ENCODE assay signal across 9 mouse cellular contexts in genomic region chr11:94329270-94329891, GRCm38 (mm10). TPM values are rescaled to one million over a fixed set of nuclear protein-coding genes. Genes with fewer than 3 reads are reported as not detected.
DNase-seq lines count a peak whose midpoint lies in the region; ATAC-seq and TF ChIP-seq lines count a peak whose summit lies in the region.
"Had no signal": no experiment of that assay in that cellular context is flagged by ENCODE, and none has a peak within 500 bp of the region (broad histone marks: within the 10 kb centered on the region; RNA-seq: fewer than 3 reads in every experiment).

No protein-coding gene starts in this region.

- 31% methylated on average over 4 of the region's 4 CpGs for WGBS in forebrain, embryonic 15.5 days
- 35% methylated on average over 4 of the region's 4 CpGs for WGBS in hindbrain, postnatal 0 days
- 47% methylated on average over 4 of the region's 4 CpGs for WGBS in stomach, embryonic 16.5 days

- no peak overlapping the region for H3K9ac ChIP-seq in forebrain, embryonic 15.5 days (replicated peaks)
- H3K9ac ChIP-seq in hindbrain, postnatal 0 days (replicated peaks; ENCODE audit: low read length) = no peak overlapping the region
- no peak overlapping the region for H3K9ac ChIP-seq in stomach, embryonic 16.5 days (ENCODE audit: low read length)

- no peak for ATAC-seq in forebrain, embryonic 15.5 days (replicated peaks)
- ATAC-seq in hindbrain, postnatal 0 days = no peak
- ATAC-seq in stomach, embryonic 16.5 days (ENCODE audit: insufficient read depth, low FRiP score) = no peak

- no peaks in the 10 kb centered on the region for H3K9me3 ChIP-seq in forebrain, embryonic 15.5 days
- H3K9me3 ChIP-seq in hindbrain, postnatal 0 days (ENCODE audit: low read length) = no peaks in the 10 kb centered on the region
- H3K9me3 ChIP-seq in stomach, embryonic 16.5 days (replicated peaks; ENCODE audit: control insufficient read depth, low read length) = no peaks in the 10 kb centered on the region

- peak; percentile 61 for DNase-seq in adrenal gland, adult 2 months
- no peak for DNase-seq in adrenal gland, adult 8-10 months
- DNase-seq in brain, embryonic 14.5 days (ENCODE audit: low read depth) = peak; percentile 91
- peak; percentile 85 for DNase-seq in hindbrain, postnatal 0 days (ENCODE audit: low spot score)
- DNase-seq in left cerebral cortex, adult 8-10 months (ENCODE audit: low spot score in 2 of 2) = peak; percentile 41 to 63
- peak; percentile 55 for DNase-seq in mesoderm, embryonic 11.5 days (ENCODE audit: low read depth, low spot score)

- peak overlapping the region; percentile 99 for H3K27ac ChIP-seq in forebrain, embryonic 15.5 days (replicated peaks)
- H3K27ac ChIP-seq in hindbrain, postnatal 0 days = no peak overlapping the region
- H3K27ac ChIP-seq in stomach, embryonic 16.5 days (ENCODE audit: low read length) = no peak overlapping the region

- TF ChIP-seq POLR2A in brain, embryonic 14.5 days (IDR thresholded peaks at IDR 0.05; ENCODE audit: borderline replicate concordance, extremely low read depth, insufficient read depth, insufficient read length, poor library complexity, severe bottlenecking) = no peak

- H3K27me3 ChIP-seq in forebrain, embryonic 15.5 days = no peaks in the 10 kb centered on the region
- no peaks in the 10 kb centered on the region for H3K27me3 ChIP-seq in hindbrain, postnatal 0 days (ENCODE audit: insufficient read depth, low read length)
- H3K27me3 ChIP-seq in stomach, embryonic 16.5 days (ENCODE audit: control insufficient read depth, insufficient read depth, low read length) = no peaks in the 10 kb centered on the region

- peak overlapping the region; percentile 60; the same call in 1 of the 2 replicates for H3K4me3 ChIP-seq in forebrain, embryonic 15.5 days
- no peak overlapping the region for H3K4me3 ChIP-seq in hindbrain, postnatal 0 days (ENCODE audit: low read length)
- no peak overlapping the region; the same call in 1 of the 2 replicates for H3K4me3 ChIP-seq in stomach, embryonic 16.5 days (replicated peaks; ENCODE audit: low read length)

- H3K4me1 ChIP-seq in forebrain, embryonic 15.5 days = peaks cover 45% of the 10 kb centered on the region
- peaks cover 15% of the 10 kb centered on the region; the same call in 1 of the 2 replicates for H3K4me1 ChIP-seq in hindbrain, postnatal 0 days (ENCODE audit: insufficient read depth, low read length)
- H3K4me1 ChIP-seq in stomach, embryonic 16.5 days (ENCODE audit: control insufficient read depth, insufficient read depth, low read length) = peaks cover 33% of the 10 kb centered on the region

- peaks cover 2% of the 10 kb centered on the region; the same call in 1 of the 2 replicates for H3K36me3 ChIP-seq in forebrain, embryonic 15.5 days
- peaks cover 2% of the 10 kb centered on the region; the same call in 1 of the 2 replicates for H3K36me3 ChIP-seq in hindbrain, postnatal 0 days (ENCODE audit: insufficient read depth, low read length)
- 0 out of 2 replicates have a peak, but pooled peaks cover 2% of the 10 kb centered on the region for H3K36me3 ChIP-seq in stomach, embryonic 16.5 days (ENCODE audit: control insufficient read depth, insufficient read depth, low read length)

- 0 out of 2 replicates have a peak overlapping the region, but pooled peaks have one; percentile 91 for H3K4me2 ChIP-seq in forebrain, embryonic 15.5 days (replicated peaks)
- H3K4me2 ChIP-seq in hindbrain, postnatal 0 days (ENCODE audit: low read depth, low read length) = peak overlapping the region; percentile 80
- peak overlapping the region; percentile 72 for H3K4me2 ChIP-seq in stomach, embryonic 16.5 days (ENCODE audit: low read depth, low read length)

- TF ChIP-seq CTCF in brain, embryonic 14.5 days (IDR thresholded peaks at IDR 0.05; ENCODE audit: borderline replicate concordance, extremely low read depth, insufficient read depth, insufficient read length) = peak; percentile 64; the same call in 1 of the 2 replicates
- TF ChIP-seq CTCF in hindbrain, postnatal 0 days (IDR thresholded peaks at IDR 0.05; ENCODE audit: low read depth) = peak; percentile 70

RNA-seq across cellular contexts. Expression of gene Ankrd40, which starts 1.6 kb away (rescaled TPM):
- 100 to 1,000 TPM; 163 to 189 TPM for total RNA-seq in adrenal gland, adult 2 months (2021)
- polyA plus RNA-seq in adrenal gland, adult 2 months (2012; rRNA removed) = 175 and 195 TPM in 2 replicates
- total RNA-seq in adrenal gland, adult 8-10 months (2022) = 100 to 1,000 TPM; 118 to 169 (median 156) TPM
- 47.9 and 57.0 TPM in 2 replicates for polyA plus RNA-seq in brain, embryonic 14.5 days (2012; rRNA removed)
- polyA plus RNA-seq in forebrain, embryonic 15.5 days (2015; fragmentation: Nextera tagmentation; extraction: Ambion mirVana) = 15.9 and 17.2 TPM in 2 replicates
- total RNA-seq in hindbrain, postnatal 0 days (2014; rRNA removed) = 48.1 and 69.1 TPM in 2 replicates
- polyA plus RNA-seq in hindbrain, postnatal 0 days (2015; fragmentation: Nextera tagmentation; extraction: Ambion mirVana) = 15.1 and 16.2 TPM in 2 replicates
- 100 to 1,000 TPM; 136 to 147 (median 145) TPM for total RNA-seq in left cerebral cortex, adult 8-10 months (2022)
- polyA plus RNA-seq in stomach, embryonic 16.5 days (2015; fragmentation: Nextera tagmentation; extraction: Ambion mirVana) = 11.0 and 11.1 TPM in 2 replicates

RNA-seq across cellular contexts. Expression of gene Luc7l3, which starts 7.6 kb away (rescaled TPM):
- 10 to 100 TPM; 59.5 to 63.7 TPM for total RNA-seq in adrenal gland, adult 2 months (2021)
- 2.3 and 2.6 TPM in 2 replicates for polyA plus RNA-seq in adrenal gland, adult 2 months (2012; rRNA removed)
- 100 to 1,000 TPM in 1 of 4 experiments, 10 to 100 TPM in 3; 53.7 to 100 (median 73.5) TPM for total RNA-seq in adrenal gland, adult 8-10 months (2022)
- 165 and 183 TPM in 2 replicates for polyA plus RNA-seq in brain, embryonic 14.5 days (2012; rRNA removed)
- polyA plus RNA-seq in forebrain, embryonic 15.5 days (2015; fragmentation: Nextera tagmentation; extraction: Ambion mirVana) = 153 and 156 TPM in 2 replicates
- 36.8 and 44.3 TPM in 2 replicates for total RNA-seq in hindbrain, postnatal 0 days (2014; rRNA removed)
- 101 and 115 TPM in 2 replicates for polyA plus RNA-seq in hindbrain, postnatal 0 days (2015; fragmentation: Nextera tagmentation; extraction: Ambion mirVana)
- total RNA-seq in left cerebral cortex, adult 8-10 months (2022) = 100 to 1,000 TPM in 2 of 4 experiments, 10 to 100 TPM in 2; 83.7 to 111 (median 97.4) TPM
- 96.7 and 112 TPM in 2 replicates for polyA plus RNA-seq in stomach, embryonic 16.5 days (2015; fragmentation: Nextera tagmentation; extraction: Ambion mirVana)

RNA-seq across cellular contexts. Expression of gene Gm21885, which starts 47.7 kb away (rescaled TPM):
- total RNA-seq in adrenal gland, adult 2 months (2021) = not detected
- polyA plus RNA-seq in adrenal gland, adult 2 months (2012; rRNA removed) = not detected in 2 replicates
- not detected for total RNA-seq in adrenal gland, adult 8-10 months (2022)
- polyA plus RNA-seq in brain, embryonic 14.5 days (2012; rRNA removed) = not detected in 2 replicates
- polyA plus RNA-seq in forebrain, embryonic 15.5 days (2015; fragmentation: Nextera tagmentation; extraction: Ambion mirVana) = 0.45 TPM in 1 of 2 replicates, not detected in the other
- not detected in 2 replicates for total RNA-seq in hindbrain, postnatal 0 days (2014; rRNA removed)
- 0.24 TPM in 1 of 2 replicates, not detected in the other for polyA plus RNA-seq in hindbrain, postnatal 0 days (2015; fragmentation: Nextera tagmentation; extraction: Ambion mirVana)
- total RNA-seq in left cerebral cortex, adult 8-10 months (2022) = not detected
- 8.9 and 9.9 TPM in 2 replicates for polyA plus RNA-seq in stomach, embryonic 16.5 days (2015; fragmentation: Nextera tagmentation; extraction: Ambion mirVana)
- total RNA-seq: layer of hippocampus, postnatal 25 days had no signal

Comparison
In these comparisons a context has a peak if more than half of its experiments do, and no peak if none do; other contexts are left out.
1. RNA of gene Luc7l3, which starts 7.6 kb away (polyA plus RNA-seq): 165 to 183 TPM in brain, embryonic 14.5 days, 153 to 156 TPM in forebrain, embryonic 15.5 days, 96.7 to 112 TPM in stomach, embryonic 16.5 days and 101 to 115 TPM in hindbrain, postnatal 0 days; 2.3 to 2.6 TPM in adrenal gland, adult 2 months; every median in the first group is over 10 times any median in the second.
2. Peak in every context shown above with its lines, with median percentiles within 50 percentile points of each other: H3K4me2 ChIP-seq.